9 mouse cellular contexts compared by ENCODE assay signal in the genomic region with DNA sequence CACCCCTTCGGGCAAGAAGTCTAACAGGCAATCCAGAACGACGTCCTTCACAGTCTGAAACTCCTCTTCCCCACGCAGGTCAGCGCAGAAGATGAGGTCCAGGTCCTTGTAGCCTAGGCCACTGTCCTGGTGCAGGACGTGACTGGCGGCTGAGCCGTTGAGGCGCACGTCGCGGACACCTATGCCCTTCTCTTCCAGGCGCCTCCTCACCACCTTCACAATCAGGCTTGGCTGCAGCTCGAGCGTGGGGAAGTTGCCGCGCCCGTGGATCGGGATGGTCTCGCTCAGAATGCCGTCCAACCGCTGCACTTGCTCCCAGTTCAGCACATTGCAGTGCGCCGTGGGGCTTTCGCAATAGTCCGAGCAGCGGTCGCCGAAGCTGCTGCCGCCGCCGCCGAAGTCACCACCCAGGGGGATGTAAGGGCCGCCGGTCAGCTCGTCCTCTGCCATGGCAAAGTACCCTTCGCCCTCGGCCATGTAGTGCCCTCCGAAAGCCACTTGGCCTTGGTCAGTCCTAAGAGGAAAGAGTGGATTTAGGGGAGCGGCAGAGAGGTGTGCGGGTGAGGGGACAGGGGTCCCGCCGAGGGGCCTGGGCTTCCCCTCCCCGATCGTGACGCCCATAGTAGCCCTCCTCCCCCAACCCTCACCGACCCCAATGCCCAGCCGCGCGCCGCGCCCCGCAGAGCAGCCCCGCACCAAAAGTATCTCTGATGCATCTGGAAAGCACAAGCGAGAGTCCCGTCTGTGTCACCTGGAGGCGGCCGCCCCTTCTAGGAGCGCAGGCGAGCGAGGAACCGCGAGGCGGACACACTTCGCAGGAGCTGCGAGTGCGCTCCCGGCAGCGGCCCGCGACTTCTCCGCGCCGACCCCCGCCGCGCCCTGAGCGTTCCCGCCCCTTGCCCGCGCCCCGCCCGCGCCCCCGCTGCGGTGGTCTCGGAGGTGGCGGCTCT. TPM values are rescaled to one million over a fixed set of nuclear protein-coding genes. Genes with fewer than 3 reads are reported as not detected.
DNase-seq lines count a peak whose midpoint lies in the region; ATAC-seq and TF ChIP-seq lines count a peak whose summit lies in the region.
"Had no signal": no experiment of that assay in that cellular context is flagged by ENCODE, and none has a peak within 500 bp of the region (broad histone marks: within the 10 kb centered on the region; RNA-seq: fewer than 3 reads in every experiment).

No protein-coding gene starts in this region.

- intact Hi-C loops in left cerebral cortex, postnatal 4 days (cut with DNase I) = loop anchor here (5.0 to 10.0 kb wide), 5 partner anchors 368 to 1519 kb away; partner anchors contain the start of gene Elovl4

- peak overlapping the region; percentile 99 for H3K4me2 ChIP-seq in forebrain, embryonic 16.5 days (ENCODE audit: low read length)
- peak overlapping the region; percentile 84 for H3K4me2 ChIP-seq in hindbrain, embryonic 12.5 days (replicated peaks)

- WGBS in forebrain, embryonic 16.5 days = 1% methylated on average over 87 of the region's 88 CpGs
- 2% methylated on average over 62 of the region's 88 CpGs for WGBS in hindbrain, embryonic 12.5 days
- under 1% methylated on average over 88 of the region's 88 CpGs for WGBS in small intestine, adult 2 months

- peaks cover 27% of the 10 kb centered on the region for H3K9me3 ChIP-seq in G1E (replicated peaks)
- H3K9me3 ChIP-seq in forebrain, embryonic 16.5 days (ENCODE audit: control insufficient read depth, low read length) = no peaks in the 10 kb centered on the region
- no peaks in the 10 kb centered on the region for H3K9me3 ChIP-seq in hindbrain, embryonic 12.5 days (replicated peaks)

- H3K9ac ChIP-seq in forebrain, embryonic 16.5 days (replicated peaks; ENCODE audit: low read depth, low read length) = peak overlapping the region; percentile 60
- peak overlapping the region; percentile 65 for H3K9ac ChIP-seq in hindbrain, embryonic 12.5 days

- H3K27me3 ChIP-seq in G1E (ENCODE audit: insufficient read depth, low read length) = no peaks in the 10 kb centered on the region; the same call in 1 of the 2 replicates
- peaks cover 13% of the 10 kb centered on the region; the same call in 1 of the 2 replicates for H3K27me3 ChIP-seq in forebrain, embryonic 16.5 days (replicated peaks; ENCODE audit: control insufficient read depth, insufficient read depth, low read length)
- H3K27me3 ChIP-seq in hindbrain, embryonic 12.5 days = peaks cover 17% of the 10 kb centered on the region
- no peaks in the 10 kb centered on the region for H3K27me3 ChIP-seq in small intestine, adult 2 months (ENCODE audit: control insufficient read depth, insufficient read depth, low read length)

- no peak for TF ChIP-seq POLR2A in small intestine, adult 2 months (IDR thresholded peaks at IDR 0.05; ENCODE audit: low read depth, low read length)

- DNase-seq in G1E (ENCODE audit: low spot score) = no peak
- peak; percentile 67 for DNase-seq in adrenal gland, postnatal 25 days
- peak; percentile 21 for DNase-seq in left cerebral cortex, postnatal 4 days
- DNase-seq in cerebellum, adult 9-10 months = no peak

- H3K4me3 ChIP-seq in G1E (ENCODE audit: low read depth, low read length) = peak overlapping the region; percentile 74
- peak overlapping the region; percentile 56 for H3K4me3 ChIP-seq in forebrain, embryonic 16.5 days (replicated peaks; ENCODE audit: low read length)
- H3K4me3 ChIP-seq in hindbrain, embryonic 12.5 days = peak overlapping the region; percentile 57
- peak overlapping the region; percentile 78 for H3K4me3 ChIP-seq in small intestine, adult 2 months (ENCODE audit: low read depth, low read length)

- H3K4me1 ChIP-seq in G1E (ENCODE audit: insufficient read depth, low read depth, low read length) = peaks cover 17% of the 10 kb centered on the region
- peaks cover 14% of the 10 kb centered on the region for H3K4me1 ChIP-seq in forebrain, embryonic 16.5 days (replicated peaks; ENCODE audit: control insufficient read depth, insufficient read depth, low read length)
- peaks cover 11% of the 10 kb centered on the region; the same call in 1 of the 2 replicates for H3K4me1 ChIP-seq in hindbrain, embryonic 12.5 days
- H3K4me1 ChIP-seq in small intestine, adult 2 months (ENCODE audit: control insufficient read depth, insufficient read depth, insufficient read length, low read length) = no peaks in the 10 kb centered on the region; the same call in 1 of the 2 replicates

- ATAC-seq in G1E (ENCODE audit: extremely low read depth, insufficient number of reproducible peaks, low FRiP score, poor library complexity, severe bottlenecking) = no peak
- ATAC-seq in forebrain, embryonic 16.5 days = peak; percentile 58
- peak; percentile 58 for ATAC-seq in hindbrain, embryonic 12.5 days (ENCODE audit: low FRiP score)
- ATAC-seq in megakaryocyte-erythroid progenitor cell, adult 5-6 weeks (replicated peaks; ENCODE audit: low FRiP score, low TSS enrichment, poor library complexity, severe bottlenecking) = peak; percentile 26

- TF ChIP-seq CTCF in G1E (IDR thresholded peaks at IDR 0.05; ENCODE audit: low read depth, low read length) = no peak
- TF ChIP-seq CTCF in small intestine, adult 2 months (IDR thresholded peaks at IDR 0.05; ENCODE audit: extremely low read depth, insufficient read length, insufficient replicate concordance, low read depth, low read length) = no peak

- no peak overlapping the region for H3K27ac ChIP-seq in forebrain, embryonic 16.5 days (ENCODE audit: low read length)
- H3K27ac ChIP-seq in hindbrain, embryonic 12.5 days = peak overlapping the region; percentile 69
- peak overlapping the region; percentile 71 for H3K27ac ChIP-seq in small intestine, adult 2 months (ENCODE audit: insufficient read depth, low read depth, low read length)

- peaks cover 14% of the 10 kb centered on the region for H3K36me3 ChIP-seq in G1E (replicated peaks)
- H3K36me3 ChIP-seq in forebrain, embryonic 16.5 days (ENCODE audit: control insufficient read depth, insufficient read depth) = no peaks in the 10 kb centered on the region
- no peaks in the 10 kb centered on the region for H3K36me3 ChIP-seq in hindbrain, embryonic 12.5 days
- H3K36me3 ChIP-seq in small intestine, adult 2 months (ENCODE audit: control insufficient read depth, insufficient read depth, low read length) = peaks cover 22% of the 10 kb centered on the region

RNA-seq across cellular contexts. Expression of gene Tent5a, which starts 0.6 kb away (rescaled TPM):
- total RNA-seq in G1E (2014; fragmentation: Nextera tagmentation) = 7.7 and 8.9 TPM in 2 replicates
- 12.6 and 13.9 TPM in 2 replicates for total RNA-seq in G1E (2017)
- 0.69 and 0.80 TPM in 2 replicates for polyA plus RNA-seq in G1E (2012)
- 10.7 and 10.8 TPM in 2 replicates for total RNA-seq in adrenal gland, postnatal 25 days (2021)
- 2.2 and 2.7 TPM in 2 replicates for polyA plus RNA-seq in forebrain, embryonic 16.5 days (2015; fragmentation: Nextera tagmentation; extraction: Ambion mirVana)
- 9.9 and 11.0 TPM in 2 replicates for polyA plus RNA-seq in hindbrain, embryonic 12.5 days (2016; fragmentation: Nextera tagmentation; extraction: Ambion mirVana)
- 1 to 10 TPM; 2.0 to 2.1 TPM for total RNA-seq in left cerebral cortex, postnatal 4 days (2021)
- total RNA-seq in megakaryocyte-erythroid progenitor cell, adult 5-6 weeks (2014; fragmentation: Nextera tagmentation) = 26.0 and 27.2 TPM in 2 replicates
- 26.6 and 33.7 TPM in 2 replicates for total RNA-seq in megakaryocyte-erythroid progenitor cell, adult 5-6 weeks (2017)
- polyA plus RNA-seq in small intestine, adult 2 months (2012; rRNA removed) = 4.8 and 15.9 TPM in 2 replicates

RNA-seq across cellular contexts. Expression of gene Gm11114, which starts 14.0 kb away (rescaled TPM):
- total RNA-seq in G1E (2014; fragmentation: Nextera tagmentation) (not detected in 2 replicates), G1E (2017) (not detected in 2 replicates)
- polyA plus RNA-seq in G1E (2012) = not detected in 2 replicates
- total RNA-seq in adrenal gland, postnatal 25 days (2021) = not detected in 2 replicates
- not detected in 2 replicates for polyA plus RNA-seq in forebrain, embryonic 16.5 days (2015; fragmentation: Nextera tagmentation; extraction: Ambion mirVana)
- not detected in 2 replicates for polyA plus RNA-seq in hindbrain, embryonic 12.5 days (2016; fragmentation: Nextera tagmentation; extraction: Ambion mirVana)
- not detected for total RNA-seq in left cerebral cortex, postnatal 4 days (2021)
- not detected in 2 replicates for total RNA-seq in megakaryocyte-erythroid progenitor cell, adult 5-6 weeks (2014; fragmentation: Nextera tagmentation)
- total RNA-seq in megakaryocyte-erythroid progenitor cell, adult 5-6 weeks (2017) = not detected in 2 replicates
- not detected in 2 replicates for polyA plus RNA-seq in small intestine, adult 2 months (2012; rRNA removed)
- total RNA-seq: layer of hippocampus, postnatal 36 days had no signal

Comparison
In these comparisons a context has a peak if more than half of its experiments do, and no peak if none do; other contexts are left out.
1. DNase-seq: peak in adrenal gland, postnatal 25 days (single experiment) and left cerebral cortex, postnatal 4 days (single experiment); none in G1E (single experiment) and cerebellum, adult 9-10 months (single experiment).
2. Peak in every context shown above with its lines, with median percentiles within 50 percentile points of each other: H3K4me3 ChIP-seq.